Mouse (Mus musculus) kidney, adult 11 months (tissue): Measurements from ENCODE around the gene Pde11a.

Experiments used
- DNase-seq: peaks from one replicate; pipeline ENCODE4 v3.0.0; 2022

Gene Pde11a

GRCm38 (mm10) chr2:76051385-76051784 is 287.2 kb downstream of the Pde11a start:
- no peak for DNase-seq

- no peak for DNase-seq
Measured at GRCm38 (mm10) chr2:76050911-76051310, 287.7 kb downstream of the Pde11a start.

GRCm38 (mm10) chr2:76050092-76050491 is 288.5 kb downstream of the Pde11a start:
- peak; percentile 40 for DNase-seq

- no peak for DNase-seq
Measured at GRCm38 (mm10) chr2:76049529-76049928, 289.0 kb downstream of the Pde11a start.

GRCm38 (mm10) chr2:76047740-76048139 is 290.8 kb downstream of the Pde11a start:
- DNase-seq = no peak

- no peak for DNase-seq
Measured at GRCm38 (mm10) chr2:76042210-76042609, 296.4 kb downstream of the Pde11a start.

- DNase-seq = no peak
Measured at GRCm38 (mm10) chr2:76040116-76040515, 298.5 kb downstream of the Pde11a start.

- DNase-seq = no peak
Measured at GRCm38 (mm10) chr2:76030080-76030479, 308.5 kb downstream of the Pde11a start.

GRCm38 (mm10) chr2:76029081-76029901 is 309.3 kb downstream of the Pde11a start:
- DNase-seq = no peak

GRCm38 (mm10) chr2:76016890-76017289 is 321.7 kb downstream of the Pde11a start:
- no peak for DNase-seq

GRCm38 (mm10) chr2:76016136-76016535 is 322.4 kb downstream of the Pde11a start:
- DNase-seq = peak; percentile 71

GRCm38 (mm10) chr2:76015460-76015859 is 323.1 kb downstream of the Pde11a start:
- no peak for DNase-seq

GRCm38 (mm10) chr2:76014659-76015058 is 323.9 kb downstream of the Pde11a start:
- no peak for DNase-seq

GRCm38 (mm10) chr2:76006194-76006593 is 332.4 kb downstream of the Pde11a start:
- no peak for DNase-seq

GRCm38 (mm10) chr2:76002899-76003298 is 335.7 kb downstream of the Pde11a start:
- no peak for DNase-seq

- peak; percentile 66 for DNase-seq
Measured at GRCm38 (mm10) chr2:76001392-76001791, 337.2 kb downstream of the Pde11a start.

- peak; percentile 34 for DNase-seq
Measured at GRCm38 (mm10) chr2:75999636-76000035, 338.9 kb downstream of the Pde11a start.

GRCm38 (mm10) chr2:75998692-75999091 is 339.9 kb downstream of the Pde11a start:
- no peak for DNase-seq

- DNase-seq = peak; percentile 79
Measured at GRCm38 (mm10) chr2:75997726-75998125, 340.8 kb downstream of the Pde11a start.

- no peak for DNase-seq
Measured at GRCm38 (mm10) chr2:75994841-75995240, 343.7 kb downstream of the Pde11a start.

GRCm38 (mm10) chr2:75991581-75992205 is 346.9 kb downstream of the Pde11a start:
- DNase-seq = no peak

GRCm38 (mm10) chr2:75990885-75991539 is 347.6 kb downstream of the Pde11a start:
- peak; percentile 50 for DNase-seq

- DNase-seq = no peak
Measured at GRCm38 (mm10) chr2:75989694-75990093, 348.9 kb downstream of the Pde11a start.
